Mouse (Mus musculus): ENCODE data around the gene Spib.

Gene Spib

GRCm38 (mm10) chr7:44531946-44532732 is at the start of gene Spib:
Spib (minus strand) TSS chr7:44532071.
- in situ Hi-C loops (cut with MboI; ENCODE audit: unreplicated experiment in 2 of 2), result loop anchor here (25.0 kb wide), 4 partner anchors 330 to 1380 kb away; partner anchors contain the start of genes Dbp (in 2 of the 2), Fam83e (in 2 of the 2), Rpl18 (in 2 of the 2) and Sphk2 (in 2 of the 2)

GRCm38 (mm10) chr7:44581637-44582036 is 49.8 kb upstream of the Spib start:
- in situ Hi-C loops (cut with MboI; ENCODE audit: unreplicated experiment in 2 of 2), result no loop called here

GRCm38 (mm10) chr7:44576333-44576844 is 44.5 kb upstream of the Spib start:
- in situ Hi-C loops (cut with MboI; ENCODE audit: unreplicated experiment in 2 of 2), result no loop called here

GRCm38 (mm10) chr7:44572956-44573484 is 41.1 kb upstream of the Spib start:
- in situ Hi-C loops (cut with MboI; ENCODE audit: unreplicated experiment in 2 of 2), result no loop called here

GRCm38 (mm10) chr7:44572213-44572701 is 40.4 kb upstream of the Spib start, which contains the start of gene Napsa:
Napsa (plus strand) TSS chr7:44572380.
- in situ Hi-C loops (cut with MboI; ENCODE audit: unreplicated experiment in 2 of 2), result no loop called here

GRCm38 (mm10) chr7:44571811-44572210 is 39.9 kb upstream of the Spib start:
- in situ Hi-C loops (cut with MboI; ENCODE audit: unreplicated experiment in 2 of 2), result no loop called here

GRCm38 (mm10) chr7:44570989-44571388 is 39.1 kb upstream of the Spib start:
- in situ Hi-C loops (cut with MboI; ENCODE audit: unreplicated experiment in 2 of 2), result no loop called here

- in situ Hi-C loops (cut with MboI; ENCODE audit: unreplicated experiment in 2 of 2), result loop anchor here (10.0 kb wide), 2 partner anchors 76 to 304 kb away; partner anchors contain the start of gene Gm15517 (in 1 of the 2)
Measured at GRCm38 (mm10) chr7:44568803-44569202, 36.9 kb upstream of the Spib start.

GRCm38 (mm10) chr7:44565414-44565813 is 33.5 kb upstream of the Spib start:
- in situ Hi-C loops (cut with MboI; ENCODE audit: unreplicated experiment in 2 of 2), result loop anchor here (10.0 kb wide), 2 partner anchors 79 to 301 kb away; partner anchors contain the start of gene Gm15517 (in 1 of the 2)

- in situ Hi-C loops (cut with MboI; ENCODE audit: unreplicated experiment in 2 of 2), result loop anchor here (5.0 to 10.0 kb wide), 3 partner anchors 78 to 300 kb away; partner anchors contain the start of gene Gm15517 (in 1 of the 2)
Measured at GRCm38 (mm10) chr7:44564486-44564885, 32.6 kb upstream of the Spib start.

GRCm38 (mm10) chr7:44563284-44563683 is 31.4 kb upstream of the Spib start:
- in situ Hi-C loops (cut with MboI; ENCODE audit: unreplicated experiment in 2 of 2), result loop anchor here (5.0 to 10.0 kb wide), 3 partner anchors 79 to 298 kb away; partner anchors contain the start of gene Gm15517 (in 1 of the 2)

- in situ Hi-C loops (cut with MboI; ENCODE audit: unreplicated experiment in 2 of 2), result loop anchor here (5.0 to 10.0 kb wide), 3 partner anchors 82 to 296 kb away; partner anchors contain the start of gene Gm15517 (in 1 of the 2)
Measured at GRCm38 (mm10) chr7:44560435-44561400, 28.8 kb upstream of the Spib start.

GRCm38 (mm10) chr7:44557629-44558028 is 25.8 kb upstream of the Spib start:
- in situ Hi-C loops (cut with MboI; ENCODE audit: unreplicated experiment in 2 of 2), result no loop called here

- in situ Hi-C loops (cut with MboI; ENCODE audit: unreplicated experiment in 2 of 2), result loop anchor here (5.0 kb wide), 2 partner anchors 37 to 42 kb away; no protein-coding TSS in a partner anchor
Measured at GRCm38 (mm10) chr7:44553826-44554225, 22.0 kb upstream of the Spib start, which contains the start of gene Nr1h2. Nr1h2 (minus strand) TSS chr7:44553951.

GRCm38 (mm10) chr7:44553196-44553764 is 21.4 kb upstream of the Spib start:
- in situ Hi-C loops (cut with MboI; ENCODE audit: unreplicated experiment in 2 of 2), result loop anchor here (5.0 kb wide), 2 partner anchors 36 to 41 kb away; no protein-coding TSS in a partner anchor

- in situ Hi-C loops (cut with MboI; ENCODE audit: unreplicated experiment in 2 of 2), result loop anchor here (5.0 kb wide), 2 partner anchors 35 to 40 kb away; no protein-coding TSS in a partner anchor
Measured at GRCm38 (mm10) chr7:44552141-44552908, 20.5 kb upstream of the Spib start.

- in situ Hi-C loops (cut with MboI; ENCODE audit: unreplicated experiment in 2 of 2), result loop anchor here (5.0 kb wide), 2 partner anchors 34 to 39 kb away; no protein-coding TSS in a partner anchor
Measured at GRCm38 (mm10) chr7:44551731-44552130, 19.9 kb upstream of the Spib start.

- in situ Hi-C loops (cut with MboI; ENCODE audit: unreplicated experiment in 2 of 2), result loop anchor here (5.0 kb wide), 2 partner anchors 34 to 39 kb away; no protein-coding TSS in a partner anchor
Measured at GRCm38 (mm10) chr7:44551301-44551700, 19.4 kb upstream of the Spib start.
